Mouse (Mus musculus): ENCODE measurements around the gene Olfr159. TPM values are rescaled to one million over a fixed set of nuclear protein-coding genes. Genes with fewer than 3 reads are reported as not detected.

The Olfr159 gene
- polyA plus RNA-seq, 1 experiment from 2014 or later = not detected

GRCm38 (mm10) chr4:43726228-43726993 lies 44.4 kb downstream of the Olfr159 start:
- Histone ChIP-seq H3K27ac (ENCODE audit: low read depth, low read length) (no peak overlapping the region), H3K9me3 (ENCODE audit: control insufficient read depth, low read length) (no peaks in the 10 kb centered on the region), H3K4me3 (ENCODE audit: low read depth, low read length) (no peak overlapping the region), H3K4me2 (ENCODE audit: low read depth, low read length) (no peak overlapping the region), H3K9ac (replicated peaks; ENCODE audit: low read depth, low read length) (no peak overlapping the region), H3K27me3 (ENCODE audit: control insufficient read depth, insufficient read depth, low read length) (no peaks in the 10 kb centered on the region), H3K36me3 (ENCODE audit: control insufficient read depth, insufficient read depth, low read length) (no peaks in the 10 kb centered on the region), H3K4me1 (ENCODE audit: control insufficient read depth, insufficient read depth, low read length) (no peaks in the 10 kb centered on the region)
- no peak for ATAC-seq (ENCODE audit: low read depth)
- 76% methylated on average over 12 of the region's 12 CpGs for WGBS

- 54% methylated on average over 1 of the region's 1 CpGs for WGBS
- H3K4me1 ChIP-seq (ENCODE audit: control insufficient read depth, insufficient read depth, low read length) = no peaks in the 10 kb centered on the region
- no peak for ATAC-seq (ENCODE audit: low read depth)
Measured at GRCm38 (mm10) chr4:43724764-43725163, 46.0 kb downstream of the Olfr159 start.

GRCm38 (mm10) chr4:43722191-43722590 lies 48.6 kb downstream of the Olfr159 start:
- ATAC-seq (ENCODE audit: low read depth) = no peak
- Histone ChIP-seq H3K4me1 (ENCODE audit: control insufficient read depth, insufficient read depth, low read length) (no peaks in the 10 kb centered on the region), H3K4me2 (ENCODE audit: low read depth, low read length) (no peak overlapping the region), H3K4me3 (ENCODE audit: low read depth, low read length) (no peak overlapping the region), H3K9ac (replicated peaks; ENCODE audit: low read depth, low read length) (no peak overlapping the region), H3K27me3 (ENCODE audit: control insufficient read depth, insufficient read depth, low read length) (no peaks in the 10 kb centered on the region), H3K36me3 (ENCODE audit: control insufficient read depth, insufficient read depth, low read length) (no peaks in the 10 kb centered on the region), H3K27ac (ENCODE audit: low read depth, low read length) (no peak overlapping the region), H3K9me3 (ENCODE audit: control insufficient read depth, low read length) (no peaks in the 10 kb centered on the region)
- WGBS = 91% methylated on average over 4 of the region's 4 CpGs

More at GRCm38 (mm10) chr4:43724764-43725163, 46.0 kb downstream of the Olfr159 start:
- no peak overlapping the region for H3K4me2 ChIP-seq (ENCODE audit: low read depth, low read length)
- no peak overlapping the region for H3K9ac ChIP-seq (replicated peaks; ENCODE audit: low read depth, low read length)
- no peaks in the 10 kb centered on the region for H3K27me3 ChIP-seq (ENCODE audit: control insufficient read depth, insufficient read depth, low read length)
- H3K9me3 ChIP-seq (ENCODE audit: control insufficient read depth, low read length) = no peaks in the 10 kb centered on the region
- H3K27ac ChIP-seq (ENCODE audit: low read depth, low read length) = no peak overlapping the region
- no peaks in the 10 kb centered on the region for H3K36me3 ChIP-seq (ENCODE audit: control insufficient read depth, insufficient read depth, low read length)
- no peak overlapping the region for H3K4me3 ChIP-seq (ENCODE audit: low read depth, low read length)

- Histone ChIP-seq H3K27me3 (ENCODE audit: control insufficient read depth, insufficient read depth, low read length) (no peaks in the 10 kb centered on the region), H3K36me3 (ENCODE audit: control insufficient read depth, insufficient read depth, low read length) (no peaks in the 10 kb centered on the region), H3K9me3 (ENCODE audit: control insufficient read depth, low read length) (no peaks in the 10 kb centered on the region), H3K9ac (replicated peaks; ENCODE audit: low read depth, low read length) (no peak overlapping the region), H3K4me3 (ENCODE audit: low read depth, low read length) (no peak overlapping the region), H3K4me2 (ENCODE audit: low read depth, low read length) (no peak overlapping the region), H3K4me1 (ENCODE audit: control insufficient read depth, insufficient read depth, low read length) (no peaks in the 10 kb centered on the region), H3K27ac (ENCODE audit: low read depth, low read length) (no peak overlapping the region)
- ATAC-seq (ENCODE audit: low read depth) = no peak
- WGBS = 47% methylated on average over 15 of the region's 16 CpGs
Measured at GRCm38 (mm10) chr4:43720491-43721228, 50.1 kb downstream of the Olfr159 start.

Other genes with a start within 250 kb of the Olfr159 start
- gene Tpm2, start 247.2 kb downstream of the Olfr159 start, polyA plus RNA-seq (2014; fragmentation: Nextera tagmentation; extraction: Ambion mirVana) = 7.2 and 13.3 TPM in 2 replicates
- gene Creb3, start 208.7 kb downstream of the Olfr159 start, polyA plus RNA-seq (2014; fragmentation: Nextera tagmentation; extraction: Ambion mirVana) = 86.2 and 92.8 TPM in 2 replicates
- gene Tln1, start 208.3 kb downstream of the Olfr159 start, polyA plus RNA-seq (2014; fragmentation: Nextera tagmentation; extraction: Ambion mirVana) = 48.8 and 57.8 TPM in 2 replicates
- gene Rgp1, start 192.3 kb downstream of the Olfr159 start, polyA plus RNA-seq (2014; fragmentation: Nextera tagmentation; extraction: Ambion mirVana) = 24.1 and 28.2 TPM in 2 replicates
- 44.4 and 48.5 TPM in 2 replicates for gene Gba2, start 192.1 kb downstream of the Olfr159 start, polyA plus RNA-seq (2014; fragmentation: Nextera tagmentation; extraction: Ambion mirVana)
- gene Msmp, start 186.5 kb downstream of the Olfr159 start, polyA plus RNA-seq (2014; fragmentation: Nextera tagmentation; extraction: Ambion mirVana) = 1.9 TPM in 1 of 2 replicates, not detected in the other
- 15.9 and 19.2 TPM in 2 replicates for gene Npr2, start 139.1 kb downstream of the Olfr159 start, polyA plus RNA-seq (2014; fragmentation: Nextera tagmentation; extraction: Ambion mirVana)
- gene Spag8, start 117.4 kb downstream of the Olfr159 start, polyA plus RNA-seq (2014; fragmentation: Nextera tagmentation; extraction: Ambion mirVana) = 2.4 and 4.6 TPM in 2 replicates
- 67.1 and 73.9 TPM in 2 replicates for gene Hint2, start 114.5 kb downstream of the Olfr159 start, polyA plus RNA-seq (2014; fragmentation: Nextera tagmentation; extraction: Ambion mirVana)
- 11.4 and 13.3 TPM in 2 replicates for gene Tmem8b, start 102.0 kb downstream of the Olfr159 start, polyA plus RNA-seq (2014; fragmentation: Nextera tagmentation; extraction: Ambion mirVana)
- 1.6 and 1.7 TPM in 2 replicates for gene Fam221b, start 101.9 kb downstream of the Olfr159 start, polyA plus RNA-seq (2014; fragmentation: Nextera tagmentation; extraction: Ambion mirVana)
- not detected in 2 replicates for gene Olfr70, start 70.2 kb downstream of the Olfr159 start, polyA plus RNA-seq (2014; fragmentation: Nextera tagmentation; extraction: Ambion mirVana)
- gene Olfr71, start 60.8 kb downstream of the Olfr159 start, polyA plus RNA-seq (2014; fragmentation: Nextera tagmentation; extraction: Ambion mirVana) = not detected in 2 replicates
- 0.19 and 0.24 TPM in 2 replicates for gene Hrct1, start 43.8 kb downstream of the Olfr159 start, polyA plus RNA-seq (2014; fragmentation: Nextera tagmentation; extraction: Ambion mirVana)
- gene Spaar, start 41.0 kb downstream of the Olfr159 start, polyA plus RNA-seq (2014; fragmentation: Nextera tagmentation; extraction: Ambion mirVana) = 0.10 TPM in 1 of 2 replicates, not detected in the other
- gene Olfr156, start 52.9 kb upstream of the Olfr159 start, polyA plus RNA-seq (2014; fragmentation: Nextera tagmentation; extraction: Ambion mirVana) = not detected in 2 replicates
- not detected in 2 replicates for gene Olfr157, start 69.2 kb upstream of the Olfr159 start, polyA plus RNA-seq (2014; fragmentation: Nextera tagmentation; extraction: Ambion mirVana)
- not detected in 2 replicates for gene Olfr155, start 80.6 kb upstream of the Olfr159 start, polyA plus RNA-seq (2014; fragmentation: Nextera tagmentation; extraction: Ambion mirVana)
- 6.3 and 9.2 TPM in 2 replicates for gene Reck, start 104.5 kb upstream of the Olfr159 start, polyA plus RNA-seq (2014; fragmentation: Nextera tagmentation; extraction: Ambion mirVana)
- 37.3 and 54.3 TPM in 2 replicates for gene Glipr2, start 186.4 kb upstream of the Olfr159 start, polyA plus RNA-seq (2014; fragmentation: Nextera tagmentation; extraction: Ambion mirVana)
- gene Ccin, start 212.5 kb upstream of the Olfr159 start, polyA plus RNA-seq (2014; fragmentation: Nextera tagmentation; extraction: Ambion mirVana) = not detected in 2 replicates
- gene Clta, start 233.4 kb upstream of the Olfr159 start, polyA plus RNA-seq (2014; fragmentation: Nextera tagmentation; extraction: Ambion mirVana) = 349 and 356 TPM in 2 replicates